Mouse (Mus musculus): ENCODE data around the gene Itgb3bp. TPM values are rescaled to one million over a fixed set of nuclear protein-coding genes. Genes with fewer than 3 reads are reported as not detected.

Gene Itgb3bp
- polyA plus RNA-seq, 1 experiment: 3.8 TPM

DNA sequence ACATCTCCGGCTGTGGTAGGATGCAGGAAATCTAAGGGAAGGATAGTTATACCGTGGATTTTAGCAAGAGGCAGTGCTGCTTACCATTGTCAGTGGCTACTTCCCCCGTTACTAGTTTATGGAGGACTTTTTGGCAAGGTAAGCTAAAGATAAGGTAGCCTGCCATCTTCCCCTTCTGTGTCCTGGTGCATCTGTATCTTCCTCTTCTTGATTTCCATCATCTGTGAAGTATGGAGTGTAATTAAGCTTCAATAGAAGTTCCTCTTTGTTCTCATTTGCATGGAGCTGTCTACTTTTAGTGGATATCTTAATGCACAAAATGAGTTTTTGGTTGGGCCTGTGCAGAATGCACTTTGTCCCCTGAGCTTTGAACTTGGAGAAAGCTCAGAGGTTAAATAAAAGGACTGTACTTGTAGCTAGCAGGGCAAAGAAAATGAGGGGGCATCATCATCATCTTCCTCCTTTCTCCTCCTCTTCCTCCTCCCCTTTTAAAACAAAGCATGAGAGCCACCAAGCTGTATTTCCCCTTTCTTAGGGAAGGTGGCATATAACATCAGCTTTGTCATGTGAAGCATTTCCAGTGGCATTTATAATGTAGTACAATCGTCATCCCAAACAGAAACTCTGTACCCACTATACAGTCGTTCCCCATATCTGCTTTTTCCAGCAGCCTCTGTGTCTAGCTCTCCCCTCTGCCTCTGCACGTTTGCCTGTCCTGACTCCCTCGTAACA, 28.6 kb upstream of the Itgb3bp start:
- Histone ChIP-seq H3K4me3 (no peak overlapping the region), H3K79me2 (ENCODE audit: control insufficient read depth, insufficient read depth) (no peaks in the 10 kb centered on the region), H3ac (ENCODE audit: control insufficient read depth, insufficient read length) (no peak overlapping the region), H3K4me2 (ENCODE audit: low read depth) (no peak overlapping the region), H3K36me3 (ENCODE audit: control insufficient read depth, insufficient read depth) (no peaks in the 10 kb centered on the region), H3K27me3 (ENCODE audit: control insufficient read depth, insufficient read depth, insufficient read length) (no peaks in the 10 kb centered on the region)
- TF ChIP-seq TCF12 (IDR thresholded peaks at IDR 0.05; ENCODE audit: insufficient read depth, poor library complexity, severe bottlenecking) (no peak), E2F4 (IDR thresholded peaks at IDR 0.05; ENCODE audit: insufficient read depth) (no peak), POLR2AphosphoS2 (IDR thresholded peaks at IDR 0.05; ENCODE audit: insufficient read length, low read depth) (no peak), MYOG (IDR thresholded peaks at IDR 0.05; ENCODE audit: control insufficient read depth in 1 of 3, insufficient read depth in 1 of 3, insufficient read length in 2 of 3, low read depth in 2 of 3) (no peak), POLR2A (IDR thresholded peaks at IDR 0.05; ENCODE audit: insufficient read length, low read depth) (no peak), MYOD1 (IDR thresholded peaks at IDR 0.05; ENCODE audit: control insufficient read depth in 1 of 3, insufficient read length in 2 of 3, low read depth in 2 of 3) (no peak), SRF (IDR thresholded peaks at IDR 0.05; ENCODE audit: control insufficient read depth, insufficient read length, low read depth) (no peak), REST (IDR thresholded peaks at IDR 0.05; ENCODE audit: insufficient read depth, insufficient read length) (no peak), USF1 (IDR thresholded peaks at IDR 0.05; ENCODE audit: low read depth) (no peak), TCF3 (IDR thresholded peaks at IDR 0.05; ENCODE audit: insufficient read length, low read depth) (no peak), MAX (IDR thresholded peaks at IDR 0.05; ENCODE audit: low read depth) (no peak), CEBPB (IDR thresholded peaks at IDR 0.05; ENCODE audit: insufficient read depth, poor library complexity, severe bottlenecking) (no peak)

DNA sequence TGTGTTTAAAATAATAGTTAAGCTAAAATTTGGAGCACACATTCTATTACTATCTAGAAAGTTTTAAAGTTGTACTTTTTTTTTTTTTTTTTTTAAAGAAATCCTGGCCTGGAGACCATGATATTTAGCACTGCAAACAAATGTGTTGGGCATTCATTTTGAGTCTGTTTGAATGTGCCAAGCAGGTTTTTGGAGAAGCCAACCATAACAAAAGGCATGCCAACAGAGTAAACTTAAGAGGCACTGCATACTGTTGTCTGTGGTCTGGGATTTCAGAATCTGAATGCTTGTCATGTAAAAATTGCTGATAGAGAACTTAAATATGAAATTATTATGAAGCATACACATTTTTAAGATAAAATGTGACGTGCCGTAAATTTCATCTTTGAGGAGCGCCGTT, 27.6 kb upstream of the Itgb3bp start:
- H3K4me2 ChIP-seq (ENCODE audit: low read depth): no peak overlapping the region
- no peaks in the 10 kb centered on the region for H3K27me3 ChIP-seq (ENCODE audit: control insufficient read depth, insufficient read depth, insufficient read length)
- no peak overlapping the region for H3ac ChIP-seq (ENCODE audit: control insufficient read depth, insufficient read length)
- H3K79me2 ChIP-seq (ENCODE audit: control insufficient read depth, insufficient read depth): no peaks in the 10 kb centered on the region
- H3K36me3 ChIP-seq (ENCODE audit: control insufficient read depth, insufficient read depth): no peaks in the 10 kb centered on the region
- TF ChIP-seq CEBPB (IDR thresholded peaks at IDR 0.05; ENCODE audit: insufficient read depth, poor library complexity, severe bottlenecking) (no peak), MYOD1 (IDR thresholded peaks at IDR 0.05; ENCODE audit: control insufficient read depth in 1 of 3, insufficient read length in 2 of 3, low read depth in 2 of 3) (no peak), MYOG (IDR thresholded peaks at IDR 0.05; ENCODE audit: control insufficient read depth in 1 of 3, insufficient read depth in 1 of 3, insufficient read length in 2 of 3, low read depth in 2 of 3) (no peak), POLR2A (IDR thresholded peaks at IDR 0.05; ENCODE audit: insufficient read length, low read depth) (no peak), USF1 (IDR thresholded peaks at IDR 0.05; ENCODE audit: low read depth) (no peak), MAX (IDR thresholded peaks at IDR 0.05; ENCODE audit: low read depth) (no peak)
- H3K4me3 ChIP-seq: no peak overlapping the region

DNA sequence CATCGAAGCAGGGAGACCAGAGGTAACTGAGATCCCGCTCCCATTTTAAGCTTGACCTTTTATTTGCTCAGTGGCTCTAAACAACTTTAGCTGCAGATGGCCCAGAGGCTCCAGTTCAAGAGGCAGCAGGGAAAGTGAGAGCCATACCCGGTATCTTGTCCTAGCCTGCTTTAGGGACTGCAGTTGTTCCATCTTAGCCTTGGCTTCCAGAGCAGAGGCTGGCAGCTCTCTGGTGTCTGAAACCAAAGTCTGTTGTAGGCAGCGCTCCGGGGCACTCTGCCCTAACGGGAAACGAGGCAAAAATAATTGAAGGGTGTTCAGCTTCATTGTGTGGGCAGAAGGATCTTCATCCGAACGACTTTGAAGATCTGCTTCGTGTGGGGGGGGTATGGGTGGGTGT, 25.8 kb upstream of the Itgb3bp start:
- H3K4me2 ChIP-seq (ENCODE audit: low read depth): no peak overlapping the region
- no peak overlapping the region for H3ac ChIP-seq (ENCODE audit: control insufficient read depth, insufficient read length)
- H3K36me3 ChIP-seq (ENCODE audit: control insufficient read depth, insufficient read depth): no peaks in the 10 kb centered on the region
- TF ChIP-seq REST (IDR thresholded peaks at IDR 0.05; ENCODE audit: insufficient read depth, insufficient read length) (no peak), MYOD1 (IDR thresholded peaks at IDR 0.05; ENCODE audit: control insufficient read depth in 1 of 3, insufficient read length in 2 of 3, low read depth in 2 of 3) (no peak)
- no peaks in the 10 kb centered on the region for H3K27me3 ChIP-seq (ENCODE audit: control insufficient read depth, insufficient read depth, insufficient read length)
- no peak overlapping the region for H3K4me3 ChIP-seq
- no peaks in the 10 kb centered on the region for H3K79me2 ChIP-seq (ENCODE audit: control insufficient read depth, insufficient read depth)

DNA sequence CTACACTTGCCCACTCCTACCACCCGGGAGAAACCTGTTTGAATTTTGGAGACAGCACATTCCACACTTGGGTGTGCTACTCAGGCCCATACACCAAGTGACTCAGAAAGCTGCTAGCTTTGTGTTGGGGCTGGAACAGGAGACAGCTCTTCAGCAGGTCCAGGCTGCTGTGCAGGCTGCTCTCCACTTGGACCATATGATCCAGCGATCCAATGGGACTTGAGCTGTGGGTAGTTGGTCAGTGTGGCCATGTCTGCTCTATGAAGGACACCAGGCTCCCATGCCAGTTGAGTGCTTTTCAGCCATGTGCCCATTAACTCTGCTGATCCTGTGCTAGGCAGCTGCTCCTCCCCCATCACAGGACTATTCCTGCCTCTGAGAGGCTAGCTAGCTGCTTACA, 24.3 kb upstream of the Itgb3bp start:
- Histone ChIP-seq H3K4me3 (no peak overlapping the region), H3K36me3 (ENCODE audit: control insufficient read depth, insufficient read depth) (no peaks in the 10 kb centered on the region), H3K79me2 (ENCODE audit: control insufficient read depth, insufficient read depth) (no peaks in the 10 kb centered on the region), H3ac (ENCODE audit: control insufficient read depth, insufficient read length) (no peak overlapping the region), H3K27me3 (ENCODE audit: control insufficient read depth, insufficient read depth, insufficient read length) (no peaks in the 10 kb centered on the region), H3K4me2 (ENCODE audit: low read depth) (peak overlapping the region; percentile 13)
- TF ChIP-seq CEBPB (IDR thresholded peaks at IDR 0.05; ENCODE audit: insufficient read depth, poor library complexity, severe bottlenecking): no peak
- peak in 1 of 3 experiments; percentile 65 for TF ChIP-seq MYOD1 (IDR thresholded peaks at IDR 0.05; ENCODE audit: control insufficient read depth in 1 of 3, insufficient read length in 2 of 3, low read depth in 2 of 3)

DNA sequence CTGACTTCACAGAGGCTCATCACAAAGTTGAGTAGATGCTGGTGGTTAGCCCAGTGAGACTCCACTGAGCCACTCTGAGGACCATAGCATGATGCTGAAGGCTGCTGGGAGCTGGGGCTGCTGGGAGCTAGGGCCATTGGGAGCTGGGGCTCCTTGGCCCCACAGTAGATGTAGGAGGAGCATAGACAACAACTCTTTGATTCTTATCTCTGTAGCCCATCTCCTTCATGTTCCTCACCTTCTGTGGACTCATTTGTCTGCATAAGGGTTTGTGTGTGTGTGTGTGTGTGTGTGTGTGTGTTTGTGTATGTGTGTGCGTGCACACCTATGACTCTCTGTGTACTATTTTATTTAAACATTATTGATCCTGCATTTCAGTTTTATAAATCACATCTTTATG, 18.3 kb upstream of the Itgb3bp start:
- H3K4me2 ChIP-seq (ENCODE audit: low read depth): no peak overlapping the region
- no peak overlapping the region for H3ac ChIP-seq (ENCODE audit: control insufficient read depth, insufficient read length)
- H3K27me3 ChIP-seq (ENCODE audit: control insufficient read depth, insufficient read depth, insufficient read length): no peaks in the 10 kb centered on the region
- no peak overlapping the region for H3K4me3 ChIP-seq
- no peaks in the 10 kb centered on the region for H3K36me3 ChIP-seq (ENCODE audit: control insufficient read depth, insufficient read depth)
- H3K79me2 ChIP-seq (ENCODE audit: control insufficient read depth, insufficient read depth): no peaks in the 10 kb centered on the region
- TF ChIP-seq CEBPB (IDR thresholded peaks at IDR 0.05; ENCODE audit: insufficient read depth, poor library complexity, severe bottlenecking): no peak
- TF ChIP-seq TCF3 (IDR thresholded peaks at IDR 0.05; ENCODE audit: insufficient read length, low read depth): no peak

DNA sequence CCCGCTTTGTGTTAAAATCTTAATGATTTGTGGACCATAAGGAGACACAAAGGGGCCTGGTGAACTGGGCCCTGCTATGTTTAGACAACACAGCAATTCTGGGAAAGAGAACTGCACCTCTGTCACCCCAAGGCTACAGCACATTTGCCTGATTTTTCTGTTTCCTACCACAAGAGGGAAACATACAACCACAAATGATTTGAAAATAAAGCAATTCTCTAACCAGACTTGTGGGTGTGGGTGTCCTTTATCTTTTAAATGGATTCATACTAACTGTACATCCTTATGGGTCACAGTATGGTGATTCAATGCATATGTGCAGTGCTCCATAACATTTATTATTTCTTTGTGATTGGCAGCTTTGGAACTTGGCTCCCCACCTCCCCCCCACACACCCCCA, 17.6 kb upstream of the Itgb3bp start:
- Histone ChIP-seq H3K79me2 (ENCODE audit: control insufficient read depth, insufficient read depth) (no peaks in the 10 kb centered on the region), H3K27me3 (ENCODE audit: control insufficient read depth, insufficient read depth, insufficient read length) (no peaks in the 10 kb centered on the region), H3K36me3 (ENCODE audit: control insufficient read depth, insufficient read depth) (no peaks in the 10 kb centered on the region), H3ac (ENCODE audit: control insufficient read depth, insufficient read length) (no peak overlapping the region), H3K4me3 (no peak overlapping the region), H3K4me2 (ENCODE audit: low read depth) (no peak overlapping the region)
- no peak for TF ChIP-seq MYOG (IDR thresholded peaks at IDR 0.05; ENCODE audit: control insufficient read depth in 1 of 3, insufficient read depth in 1 of 3, insufficient read length in 2 of 3, low read depth in 2 of 3)
- TF ChIP-seq MYOD1 (IDR thresholded peaks at IDR 0.05; ENCODE audit: control insufficient read depth in 1 of 3, insufficient read length in 2 of 3, low read depth in 2 of 3): no peak
- TF ChIP-seq TCF3 (IDR thresholded peaks at IDR 0.05; ENCODE audit: insufficient read length, low read depth): no peak
- no peak for TF ChIP-seq E2F4 (IDR thresholded peaks at IDR 0.05; ENCODE audit: insufficient read depth)
- no peak for TF ChIP-seq CEBPB (IDR thresholded peaks at IDR 0.05; ENCODE audit: insufficient read depth, poor library complexity, severe bottlenecking)
- no peak for TF ChIP-seq USF1 (IDR thresholded peaks at IDR 0.05; ENCODE audit: low read depth)
- TF ChIP-seq POLR2AphosphoS2 (IDR thresholded peaks at IDR 0.05; ENCODE audit: insufficient read length, low read depth): no peak
- no peak for TF ChIP-seq TCF12 (IDR thresholded peaks at IDR 0.05; ENCODE audit: insufficient read depth, poor library complexity, severe bottlenecking)
- TF ChIP-seq MAX (IDR thresholded peaks at IDR 0.05; ENCODE audit: low read depth): no peak
- TF ChIP-seq SRF (IDR thresholded peaks at IDR 0.05; ENCODE audit: control insufficient read depth, insufficient read length, low read depth): no peak

All from myocyte (in vitro differentiated cells).